Mouse (Mus musculus): ENCODE measurements at regions not wholly inside any gene's neighbourhood (a gene's known extent, or its start where the extent isn't known, plus 50 kb on each side); places are given as distances from the start of the nearest gene placed in this dataset.

- Histone ChIP-seq H3K27ac (ENCODE audit: control insufficient read depth, insufficient read depth, low read depth, low read length) (no peak overlapping the region), H3K36me3 (ENCODE audit: control insufficient read depth, insufficient read depth, low read length) (no peaks in the 10 kb centered on the region), H3K4me3 (ENCODE audit: control insufficient read depth, low read depth, low read length) (no peak overlapping the region), H3K4me1 (ENCODE audit: control insufficient read depth, insufficient read depth, low read length) (no peaks in the 10 kb centered on the region), H3K27me3 (ENCODE audit: control insufficient read depth, insufficient read depth, low read length) (no peaks in the 10 kb centered on the region)
- no peak for TF ChIP-seq POLR2A (IDR thresholded peaks at IDR 0.05; ENCODE audit: control insufficient read depth, low read depth, low read length)
- no peak for TF ChIP-seq CTCF (IDR thresholded peaks at IDR 0.05; ENCODE audit: control insufficient read depth, insufficient read depth, insufficient replicate concordance, low read depth, low read length)
Measured at GRCm38 (mm10) chr4:87467600-87467999, 237.3 kb upstream of the Slc24a2 start.

GRCm38 (mm10) chr4:87467018-87467417 lies 236.7 kb upstream of the Slc24a2 start:
- H3K4me3 ChIP-seq (ENCODE audit: control insufficient read depth, low read depth, low read length): no peak overlapping the region
- no peaks in the 10 kb centered on the region for H3K4me1 ChIP-seq (ENCODE audit: control insufficient read depth, insufficient read depth, low read length)
- H3K36me3 ChIP-seq (ENCODE audit: control insufficient read depth, insufficient read depth, low read length): no peaks in the 10 kb centered on the region
- H3K27me3 ChIP-seq (ENCODE audit: control insufficient read depth, insufficient read depth, low read length): no peaks in the 10 kb centered on the region
- no peak overlapping the region for H3K27ac ChIP-seq (ENCODE audit: control insufficient read depth, insufficient read depth, low read depth, low read length)
- TF ChIP-seq CTCF (IDR thresholded peaks at IDR 0.05; ENCODE audit: control insufficient read depth, insufficient read depth, insufficient replicate concordance, low read depth, low read length) (no peak), POLR2A (IDR thresholded peaks at IDR 0.05; ENCODE audit: control insufficient read depth, low read depth, low read length) (no peak)

GRCm38 (mm10) chr4:87461181-87461912 lies 231.1 kb upstream of the Slc24a2 start:
- TF ChIP-seq CTCF (IDR thresholded peaks at IDR 0.05; ENCODE audit: control insufficient read depth, insufficient read depth, insufficient replicate concordance, low read depth, low read length) (no peak), POLR2A (IDR thresholded peaks at IDR 0.05; ENCODE audit: control insufficient read depth, low read depth, low read length) (no peak)
- no peaks in the 10 kb centered on the region for H3K27me3 ChIP-seq (ENCODE audit: control insufficient read depth, insufficient read depth, low read length)
- no peaks in the 10 kb centered on the region for H3K4me1 ChIP-seq (ENCODE audit: control insufficient read depth, insufficient read depth, low read length)
- H3K4me3 ChIP-seq (ENCODE audit: control insufficient read depth, low read depth, low read length): no peak overlapping the region
- no peak overlapping the region for H3K27ac ChIP-seq (ENCODE audit: control insufficient read depth, insufficient read depth, low read depth, low read length)
- no peaks in the 10 kb centered on the region for H3K36me3 ChIP-seq (ENCODE audit: control insufficient read depth, insufficient read depth, low read length)

- Histone ChIP-seq H3K27me3 (ENCODE audit: control insufficient read depth, insufficient read depth, low read length) (no peaks in the 10 kb centered on the region), H3K27ac (ENCODE audit: control insufficient read depth, insufficient read depth, low read depth, low read length) (no peak overlapping the region), H3K4me1 (ENCODE audit: control insufficient read depth, insufficient read depth, low read length) (no peaks in the 10 kb centered on the region), H3K36me3 (ENCODE audit: control insufficient read depth, insufficient read depth, low read length) (no peaks in the 10 kb centered on the region), H3K4me3 (ENCODE audit: control insufficient read depth, low read depth, low read length) (no peak overlapping the region)
- TF ChIP-seq CTCF (IDR thresholded peaks at IDR 0.05; ENCODE audit: control insufficient read depth, insufficient read depth, insufficient replicate concordance, low read depth, low read length) (no peak), POLR2A (IDR thresholded peaks at IDR 0.05; ENCODE audit: control insufficient read depth, low read depth, low read length) (no peak)
Measured at GRCm38 (mm10) chr4:87455863-87456578, 225.7 kb upstream of the Slc24a2 start.

- H3K36me3 ChIP-seq (ENCODE audit: control insufficient read depth, insufficient read depth, low read length): no peaks in the 10 kb centered on the region
- no peaks in the 10 kb centered on the region for H3K4me1 ChIP-seq (ENCODE audit: control insufficient read depth, insufficient read depth, low read length)
- H3K27ac ChIP-seq (ENCODE audit: control insufficient read depth, insufficient read depth, low read depth, low read length): no peak overlapping the region
- no peaks in the 10 kb centered on the region for H3K27me3 ChIP-seq (ENCODE audit: control insufficient read depth, insufficient read depth, low read length)
- no peak for TF ChIP-seq POLR2A (IDR thresholded peaks at IDR 0.05; ENCODE audit: control insufficient read depth, low read depth, low read length)
- TF ChIP-seq CTCF (IDR thresholded peaks at IDR 0.05; ENCODE audit: control insufficient read depth, insufficient read depth, insufficient replicate concordance, low read depth, low read length): no peak
- H3K4me3 ChIP-seq (ENCODE audit: control insufficient read depth, low read depth, low read length): no peak overlapping the region
Measured at GRCm38 (mm10) chr4:87452122-87452521, 221.8 kb upstream of the Slc24a2 start.

GRCm38 (mm10) chr4:87451251-87451650 lies 221.0 kb upstream of the Slc24a2 start:
- H3K4me3 ChIP-seq (ENCODE audit: control insufficient read depth, low read depth, low read length): no peak overlapping the region
- no peaks in the 10 kb centered on the region for H3K4me1 ChIP-seq (ENCODE audit: control insufficient read depth, insufficient read depth, low read length)
- no peak overlapping the region for H3K27ac ChIP-seq (ENCODE audit: control insufficient read depth, insufficient read depth, low read depth, low read length)
- no peak for TF ChIP-seq CTCF (IDR thresholded peaks at IDR 0.05; ENCODE audit: control insufficient read depth, insufficient read depth, insufficient replicate concordance, low read depth, low read length)
- TF ChIP-seq POLR2A (IDR thresholded peaks at IDR 0.05; ENCODE audit: control insufficient read depth, low read depth, low read length): no peak
- H3K27me3 ChIP-seq (ENCODE audit: control insufficient read depth, insufficient read depth, low read length): no peaks in the 10 kb centered on the region
- no peaks in the 10 kb centered on the region for H3K36me3 ChIP-seq (ENCODE audit: control insufficient read depth, insufficient read depth, low read length)

GRCm38 (mm10) chr4:87448338-87448737 lies 218.1 kb upstream of the Slc24a2 start:
- Histone ChIP-seq H3K27ac (ENCODE audit: control insufficient read depth, insufficient read depth, low read depth, low read length) (no peak overlapping the region), H3K4me3 (ENCODE audit: control insufficient read depth, low read depth, low read length) (no peak overlapping the region), H3K27me3 (ENCODE audit: control insufficient read depth, insufficient read depth, low read length) (no peaks in the 10 kb centered on the region), H3K36me3 (ENCODE audit: control insufficient read depth, insufficient read depth, low read length) (no peaks in the 10 kb centered on the region), H3K4me1 (ENCODE audit: control insufficient read depth, insufficient read depth, low read length) (no peaks in the 10 kb centered on the region)
- TF ChIP-seq POLR2A (IDR thresholded peaks at IDR 0.05; ENCODE audit: control insufficient read depth, low read depth, low read length) (no peak), CTCF (IDR thresholded peaks at IDR 0.05; ENCODE audit: control insufficient read depth, insufficient read depth, insufficient replicate concordance, low read depth, low read length) (no peak)

Measured in testis, adult 2 months (tissue).